Mouse (Mus musculus): ENCODE measurements around the gene Sbf1.

Sbf1 gene

DNA sequence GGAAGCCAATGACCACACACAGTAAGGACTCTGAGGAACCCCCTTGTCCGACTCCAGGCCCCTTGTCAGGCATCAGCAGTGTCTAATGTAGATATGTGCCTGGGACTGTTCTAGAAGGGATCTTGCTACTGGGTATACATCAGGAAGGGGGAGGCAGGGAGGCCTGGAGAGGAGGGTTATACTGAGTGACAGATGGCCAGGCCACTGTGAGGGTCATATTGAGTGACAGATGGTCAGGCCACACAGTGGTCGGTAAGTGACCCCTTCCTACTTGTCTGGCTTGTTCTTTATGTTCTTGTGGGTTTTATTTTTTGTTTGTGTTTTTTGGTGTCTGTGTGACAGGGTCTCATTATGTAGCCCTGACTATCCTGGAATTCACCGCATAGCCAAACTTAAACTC lies 39.6 kb downstream of the Sbf1 start:
- no peak for DNase-seq

DNA sequence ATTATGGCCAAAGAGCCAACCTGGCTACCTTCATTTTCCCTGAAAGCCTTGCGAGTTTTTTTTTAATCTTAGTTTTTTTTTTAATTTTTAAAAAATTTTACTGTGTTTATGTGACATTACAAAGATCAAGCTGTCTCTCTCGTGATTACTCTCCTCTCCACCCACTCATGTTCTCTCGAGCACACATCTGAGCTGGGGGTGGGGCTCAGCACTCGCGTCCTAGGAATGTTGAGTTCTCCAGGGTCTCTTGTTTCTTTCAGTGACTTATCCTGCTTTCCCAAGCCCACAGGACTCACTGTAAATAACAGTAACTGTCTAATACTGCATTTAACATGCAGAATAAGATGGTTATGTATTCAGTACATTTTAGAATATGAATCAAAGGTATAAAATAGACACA lies 50.6 kb downstream of the Sbf1 start:
- DNase-seq = no peak

DNA sequence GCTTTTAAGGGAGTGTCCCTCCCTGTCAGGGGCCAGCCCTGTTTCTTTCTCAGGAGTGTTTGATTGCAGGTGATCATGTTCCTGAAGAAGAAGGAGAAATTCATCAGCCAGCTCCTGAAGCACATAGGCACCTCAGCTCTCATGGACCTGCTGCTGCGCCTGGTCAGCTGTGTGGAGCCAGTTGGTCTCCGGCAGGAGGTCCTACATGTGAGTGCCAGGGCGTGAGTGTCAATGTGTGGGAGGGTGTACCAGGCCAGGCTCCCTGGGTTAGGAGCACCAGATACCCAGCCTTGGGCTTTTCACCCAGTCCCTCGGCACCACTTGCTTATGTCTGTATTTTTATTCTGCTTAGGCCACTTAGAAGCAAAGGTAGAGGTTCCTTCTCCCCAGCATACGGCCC lies 56.1 kb downstream of the Sbf1 start:
- DNase-seq = no peak

DNA sequence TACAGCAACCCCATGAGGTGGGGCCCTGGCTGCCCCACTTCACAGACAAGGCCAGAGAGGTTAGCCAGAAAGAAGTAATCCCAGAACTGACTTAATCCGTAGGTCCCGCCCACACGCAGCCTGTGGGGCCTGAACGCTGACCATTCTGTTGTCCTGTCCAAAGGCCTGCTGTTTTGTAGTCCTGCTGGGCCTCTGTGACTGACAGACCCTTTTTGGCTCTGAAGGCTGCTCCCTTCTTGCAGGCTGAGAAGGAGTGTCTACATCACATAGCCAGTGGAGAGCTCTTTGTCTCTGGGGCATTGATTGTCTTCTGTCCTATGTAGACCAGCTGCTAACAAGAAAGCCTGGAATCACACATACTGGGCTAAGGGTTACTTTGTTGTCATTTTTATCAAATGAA lies 59.8 kb downstream of the Sbf1 start:
- DNase-seq = no peak

DNA sequence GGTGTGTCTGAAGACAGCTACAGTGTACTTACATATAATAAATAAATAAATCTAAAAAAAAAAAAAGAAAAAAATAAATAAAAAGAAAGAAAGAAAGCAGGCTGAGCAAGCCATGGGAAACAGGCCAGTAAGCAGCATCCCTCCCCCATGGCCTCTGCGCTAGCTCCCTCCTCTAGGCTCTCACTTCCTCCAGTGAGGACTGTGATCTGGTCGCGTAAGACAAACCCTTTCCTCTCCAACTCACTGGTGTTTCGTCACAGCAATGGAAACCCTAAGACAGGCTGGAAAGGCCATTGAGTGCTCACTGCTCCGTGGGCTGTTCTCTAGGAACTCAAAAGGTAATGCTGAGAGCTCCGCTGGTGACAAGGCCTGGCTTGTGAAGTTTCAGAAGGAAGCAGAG lies 66.0 kb downstream of the Sbf1 start:
- no peak for DNase-seq

DNA sequence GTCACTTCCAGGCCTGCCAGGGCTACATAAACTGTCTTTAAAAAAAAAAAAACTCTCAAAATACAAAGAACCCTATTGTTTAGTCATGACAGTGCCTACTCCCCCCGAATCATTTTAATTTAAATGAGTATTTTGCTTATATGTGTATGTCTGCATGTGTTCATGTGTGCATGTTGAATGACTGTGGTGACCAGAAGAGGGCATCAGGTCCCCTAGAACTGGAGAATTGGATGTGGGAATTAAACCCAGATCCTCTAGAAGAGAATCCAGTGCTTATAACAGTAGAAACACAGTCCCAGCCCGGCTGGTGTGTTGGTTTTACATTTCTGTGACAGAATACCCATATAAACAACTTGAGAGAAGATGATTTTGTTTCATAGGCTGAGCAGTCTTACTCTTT lies 74.1 kb downstream of the Sbf1 start:
- peak; percentile 16 for DNase-seq

DNA sequence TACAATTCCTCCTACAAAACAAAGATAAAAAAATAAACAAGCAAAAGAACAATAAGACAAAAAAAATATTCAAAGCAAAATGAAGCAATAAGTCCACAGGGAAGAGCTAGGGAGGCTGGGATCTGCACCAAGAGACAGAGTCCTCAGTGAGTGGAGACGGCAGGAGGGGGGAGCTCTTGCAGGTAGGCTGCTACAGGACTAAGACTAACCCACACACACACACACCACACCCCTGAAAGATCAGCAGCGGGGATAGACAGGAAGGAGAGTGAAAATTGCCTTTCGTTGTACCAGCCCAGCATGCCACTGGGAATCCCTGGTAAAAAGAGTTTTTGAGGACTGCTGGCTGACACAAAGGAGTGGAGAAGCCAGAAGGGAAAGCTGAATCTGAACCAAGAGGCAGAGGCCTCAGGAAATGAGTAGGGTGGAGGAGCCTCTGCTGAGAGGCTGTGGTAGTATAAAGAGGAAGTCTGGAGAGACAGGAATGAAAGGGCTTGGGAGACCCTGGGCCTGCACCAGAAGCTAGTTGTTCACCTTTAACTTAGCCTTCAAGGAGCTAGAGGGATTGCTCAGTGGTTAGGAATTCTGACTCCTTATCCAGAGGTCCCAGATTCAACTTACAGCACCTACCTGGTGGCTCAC lies 75.2 kb downstream of the Sbf1 start:
- DNase-seq = no peak

All from thymus, postnatal 14 days (tissue).